Mouse (Mus musculus) thymus, adult 2 months (tissue): ENCODE data around the gene Slc28a1. TPM values are rescaled to one million over a fixed set of nuclear protein-coding genes. Genes with fewer than 3 reads are reported as not detected.

Experiments used
- DNase-seq: peaks from one replicate; pipeline ENCODE4 v3.0.0; 2021
- H3K27ac ChIP-seq: fragments of 200-500 bp; 2 replicates; pipeline ENCODE4 v1.5.1; 2012; ENCODE audit warnings: low read length, control low read depth; ENCODE audit not compliant: control insufficient read depth, insufficient read depth
- H3K27me3 ChIP-seq: fragments of 200-500 bp; 2 replicates; pipeline ENCODE4 v1.6.1; 2012; ENCODE audit warnings: mild to moderate bottlenecking, low read length, moderate library complexity, mixed read lengths; ENCODE audit not compliant: control insufficient read depth, insufficient read depth
- H3K36me3 ChIP-seq: fragments of 200-500 bp; 2 replicates; pipeline ENCODE4 v1.6.1; 2012; ENCODE audit warnings: mild to moderate bottlenecking, low read length, moderate library complexity; ENCODE audit not compliant: control insufficient read depth, insufficient read depth
- H3K4me1 ChIP-seq: fragments of 200-500 bp; replicated peaks from 2 replicates; pipeline ENCODE4 v1.6.1; 2012; ENCODE audit warnings: low read length; ENCODE audit not compliant: control insufficient read depth, insufficient read depth
- H3K4me3 ChIP-seq: fragments of 200-500 bp; 2 replicates; pipeline ENCODE4 v1.5.1; 2012; ENCODE audit warnings: mild to moderate bottlenecking, low read length, control low read depth, moderate library complexity; ENCODE audit not compliant: control insufficient read depth, insufficient read depth
- CTCF ChIP-seq: fragments of 200-500 bp; IDR thresholded peaks from 2 replicates; pipeline ENCODE4 v1.5.1; 2012; ENCODE audit warnings: mild to moderate bottlenecking, control low read depth, low read length, moderate library complexity, borderline replicate concordance; ENCODE audit not compliant: control insufficient read depth, poor library complexity, insufficient read depth; ENCODE audit errors: extremely low read depth
- POLR2A ChIP-seq: fragments of 200-500 bp; IDR thresholded peaks from 2 replicates; pipeline ENCODE4 v1.6.1; 2012; ENCODE audit warnings: mild to moderate bottlenecking, low read length, control low read depth, moderate library complexity; ENCODE audit not compliant: control insufficient read depth, poor library complexity, insufficient read depth; ENCODE audit errors: extremely low read depth
- WGBS: fragments of 180-500 bp; shearing (Covaris S2); methylation state at CpG from one replicate; pipeline ENCODE4 v1.1.7; 2018; 5-methylcytosine and 5-hydroxymethylcytosine counted together
- polyA plus RNA-seq: library from polyadenylated mRNA; depleted of rRNA; stranded (reverse); fragments of >200 nt; gene quantifications from 2 replicates; pipeline ENCODE4 v1.2.3, GENCODE M21; 2012; rRNA removed

Gene Slc28a1
- polyA plus RNA-seq, 1 experiment = 0.24 TPM

DNA sequence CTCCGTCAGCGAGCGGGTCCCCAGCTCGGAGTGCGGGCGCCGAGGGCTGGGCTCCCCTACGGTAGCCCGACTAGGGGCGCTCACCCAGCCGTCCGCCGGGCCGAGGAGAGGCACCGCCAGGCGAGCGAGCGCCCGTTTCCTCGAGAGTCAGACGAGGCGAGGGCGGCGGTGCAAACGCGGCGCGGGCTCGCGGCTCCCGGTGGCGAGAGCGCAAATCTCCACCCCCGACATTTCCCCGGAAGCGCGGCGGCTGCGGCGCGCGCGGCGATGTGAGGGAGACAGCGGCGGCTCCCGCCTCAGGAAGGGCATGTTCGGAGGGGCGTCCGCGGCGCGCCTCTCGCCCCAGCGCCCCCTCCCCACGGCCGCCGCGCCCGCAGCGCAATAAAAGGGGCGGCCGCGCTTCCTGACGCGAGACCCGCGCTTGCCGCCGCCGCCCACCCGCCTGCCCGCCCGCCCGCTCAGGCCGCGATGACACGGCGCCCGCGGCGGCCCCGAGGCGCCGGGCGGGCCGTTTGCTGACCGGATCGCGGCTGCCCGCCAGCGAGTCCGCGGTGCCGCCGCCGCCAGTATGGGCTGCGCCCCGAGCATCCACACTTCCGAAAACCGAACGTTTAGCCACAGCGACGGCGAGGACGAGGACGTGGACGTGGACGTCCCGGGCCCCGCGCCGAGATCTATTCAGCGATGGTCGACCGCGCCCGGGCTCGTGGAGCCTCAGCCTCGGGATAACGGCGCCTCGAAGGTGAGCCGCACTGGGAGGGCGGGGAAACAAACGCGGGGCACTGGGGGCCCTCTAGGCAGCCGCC is 99.0 kb downstream of the Slc28a1 start, which contains the start of gene Pde8a:
Gene Pde8a (plus strand): TSS at position 250 of the 806 bp plus-strand sequence.
- WGBS = 2% methylated on average over 128 of the region's 128 CpGs
- H3K27me3 ChIP-seq = peaks cover 8% of the 10 kb centered on the region; the same call in 1 of the 2 replicates
- DNase-seq = peak; percentile 9

DNA sequence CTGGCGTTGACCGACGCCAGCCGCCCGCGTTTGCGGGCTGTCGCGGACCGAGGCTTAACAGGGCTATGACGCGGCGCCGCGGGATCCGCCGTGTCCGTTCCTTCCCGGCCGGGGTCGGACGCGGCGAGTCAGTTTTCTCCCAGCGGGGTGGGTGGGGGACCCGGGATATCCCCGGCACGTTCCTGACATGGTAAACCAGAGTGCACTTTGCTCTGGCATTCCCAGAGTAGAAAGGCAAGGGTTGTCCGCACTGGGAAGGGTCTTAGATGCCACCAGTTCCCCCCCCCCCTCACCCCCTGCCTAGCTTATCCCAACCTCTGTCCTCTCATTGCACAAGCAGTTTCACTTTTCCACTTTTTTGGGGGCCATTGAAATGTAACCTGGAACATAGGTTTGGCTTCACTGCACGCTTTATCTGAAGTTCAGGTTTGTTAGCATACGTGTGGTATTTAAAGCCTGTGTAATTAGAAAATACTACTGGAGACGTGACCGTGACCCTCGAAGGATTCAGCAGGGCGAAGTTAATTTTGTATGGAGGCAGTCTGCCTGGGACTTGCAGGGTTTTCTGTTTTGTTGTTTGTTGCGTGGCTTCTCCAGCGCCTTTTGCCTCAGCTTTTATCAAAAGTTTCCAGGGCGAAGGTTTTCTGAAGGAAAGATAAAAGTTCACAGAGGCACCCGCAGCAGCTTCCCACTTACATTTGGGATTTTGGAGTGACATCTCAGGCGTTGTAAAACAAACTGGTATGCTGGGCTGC is 99.7 kb downstream of the Slc28a1 start:
- no peaks in the 10 kb centered on the region for H3K36me3 ChIP-seq
- TF ChIP-seq CTCF (no peak), POLR2A (no peak)
- 38% methylated on average over 40 of the region's 40 CpGs for WGBS
- peak overlapping the region; percentile 32 for H3K4me3 ChIP-seq
- DNase-seq = no peak
- peaks cover 11% of the 10 kb centered on the region for H3K4me1 ChIP-seq
- H3K27me3 ChIP-seq = peaks cover 8% of the 10 kb centered on the region; the same call in 1 of the 2 replicates
- no peak overlapping the region for H3K27ac ChIP-seq

More for the DNA sequence above, 99.0 kb downstream of the Slc28a1 start, which contains the start of gene Pde8a:
- H3K27ac ChIP-seq = peak within 1 kb of the TSS; percentile 0; the same call in 1 of the 2 replicates
- H3K36me3 ChIP-seq = no peaks in the 10 kb centered on the region
- H3K4me1 ChIP-seq = peaks cover 11% of the 10 kb centered on the region
- H3K4me3 ChIP-seq = peak within 1 kb of the TSS; percentile 50
- TF ChIP-seq CTCF (peak; percentile 7; the same call in 1 of the 2 replicates), POLR2A (no peak)

DNA sequence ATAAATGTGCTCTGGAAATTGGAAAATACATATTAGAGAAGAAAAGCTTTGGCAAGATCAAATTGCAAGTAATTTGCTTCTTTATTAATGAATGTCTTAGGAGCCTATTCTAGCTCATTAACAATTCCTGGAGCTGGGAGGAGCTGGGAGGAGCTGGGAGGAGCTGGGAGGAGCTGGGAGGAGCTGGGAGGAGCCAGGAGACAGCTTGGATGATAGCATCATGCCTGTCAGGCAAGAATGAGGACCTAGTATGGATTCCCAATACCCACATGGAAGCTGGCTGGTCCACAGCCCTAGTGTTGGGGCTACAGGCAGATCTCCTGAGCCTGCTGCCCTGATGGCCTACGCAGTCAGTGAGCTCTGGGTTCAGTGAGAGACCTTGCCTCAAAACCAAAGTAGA is 101.4 kb downstream of the Slc28a1 start:
- DNase-seq = no peak
- WGBS = 97% methylated on average over 1 of the region's 1 CpGs
- H3K4me1 ChIP-seq = peaks cover 14% of the 10 kb centered on the region
- H3K4me3 ChIP-seq = no peak overlapping the region
- H3K27me3 ChIP-seq = peaks cover 8% of the 10 kb centered on the region; the same call in 1 of the 2 replicates
- TF ChIP-seq POLR2A (no peak), CTCF (no peak)
- no peaks in the 10 kb centered on the region for H3K36me3 ChIP-seq
- H3K27ac ChIP-seq = no peak overlapping the region

DNA sequence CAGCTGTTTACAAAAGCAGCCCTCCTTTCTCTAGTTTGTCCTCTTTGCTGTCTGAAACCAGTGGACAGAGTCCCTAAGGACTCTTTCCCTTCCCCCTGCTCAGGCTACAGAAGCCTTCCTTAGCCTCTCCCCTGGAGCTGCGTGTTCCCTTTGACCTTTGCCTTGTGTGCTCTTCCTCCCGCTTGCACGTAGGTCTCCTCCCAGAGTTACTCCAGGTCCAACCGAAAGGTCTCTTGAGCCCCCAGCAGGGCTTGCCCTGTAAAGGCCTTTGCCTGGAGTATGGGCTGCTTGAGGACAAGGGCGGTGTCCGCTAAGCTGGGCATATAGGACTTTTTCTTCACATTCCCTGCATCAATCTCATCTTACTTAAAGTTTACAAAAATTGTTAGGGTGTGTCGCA is 104.7 kb downstream of the Slc28a1 start:
- Histone ChIP-seq H3K27ac (no peak overlapping the region), H3K4me1 (peaks cover 2% of the 10 kb centered on the region; the same call in 1 of the 2 replicates), H3K36me3 (no peaks in the 10 kb centered on the region), H3K27me3 (no peaks in the 10 kb centered on the region; the same call in 1 of the 2 replicates), H3K4me3 (no peak overlapping the region)
- whole genome bisulfite sequencing = 95% methylated on average over 7 of the region's 7 CpGs
- no peak for DNase-seq
- TF ChIP-seq POLR2A (no peak), CTCF (no peak)

Other genes with a start within 250 kb of the Slc28a1 start
- gene Wdr73, start 213.5 kb upstream of the Slc28a1 start, polyA plus RNA-seq = 27.2 and 31.3 TPM in 2 replicates
- 20.1 and 24.5 TPM in 2 replicates for gene Nmb, start 209.7 kb upstream of the Slc28a1 start, polyA plus RNA-seq
- gene Sec11a, start 167.0 kb upstream of the Slc28a1 start, polyA plus RNA-seq = 92.1 and 107 TPM in 2 replicates
- 45.0 and 46.2 TPM in 2 replicates for gene Zfp592, start 121.1 kb upstream of the Slc28a1 start, polyA plus RNA-seq
- gene Alpk3, start 57.2 kb upstream of the Slc28a1 start, polyA plus RNA-seq = 0.51 and 1.4 TPM in 2 replicates
- 3.0 and 3.5 TPM in 2 replicates for gene Pde8a, start 98.8 kb downstream of the Slc28a1 start, polyA plus RNA-seq
- 1,451 and 1,758 TPM in 2 replicates for gene Rps17, start 230.5 kb downstream of the Slc28a1 start, polyA plus RNA-seq